ENCODE assay signal across 8 mouse cellular contexts in genomic region chr7:66061057-66061456, GRCm38 (mm10). TPM values are rescaled to one million over a fixed set of nuclear protein-coding genes. Genes with fewer than 3 reads are reported as not detected.
DNase-seq lines count a peak whose midpoint lies in the region; ATAC-seq and TF ChIP-seq lines count a peak whose summit lies in the region.

No protein-coding gene starts in this region.

- H3K27ac ChIP-seq in heart, embryonic 13.5 days (replicated peaks), result 0 out of 2 replicates have a peak overlapping the region, but pooled peaks have one; percentile 58
- H3K27ac ChIP-seq in forebrain, embryonic 13.5 days, result no peak overlapping the region
- H3K27ac ChIP-seq in liver, postnatal 0 days (ENCODE audit: low read depth), result peak overlapping the region; percentile 58

- peaks cover 31% of the 10 kb centered on the region for H3K36me3 ChIP-seq in heart, embryonic 13.5 days
- H3K36me3 ChIP-seq in E14TG2a.4 (ENCODE audit: insufficient read depth, low read length), result peaks cover 41% of the 10 kb centered on the region
- peaks cover 31% of the 10 kb centered on the region for H3K36me3 ChIP-seq in forebrain, embryonic 13.5 days (ENCODE audit: poor library complexity, severe bottlenecking)
- H3K36me3 ChIP-seq in liver, postnatal 0 days (replicated peaks; ENCODE audit: insufficient read depth, low read length), result peaks cover 31% of the 10 kb centered on the region

- no peaks in the 10 kb centered on the region for H3K9me3 ChIP-seq in heart, embryonic 13.5 days
- no peaks in the 10 kb centered on the region for H3K9me3 ChIP-seq in E14TG2a.4 (ENCODE audit: low read length)
- no peaks in the 10 kb centered on the region for H3K9me3 ChIP-seq in forebrain, embryonic 13.5 days (replicated peaks)
- no peaks in the 10 kb centered on the region for H3K9me3 ChIP-seq in liver, postnatal 0 days (ENCODE audit: low read length)

- TF ChIP-seq CTCF in E14TG2a.4 (conservative IDR thresholded peaks at IDR 0.05; ENCODE audit: low read length), result no peak
- TF ChIP-seq CTCF in liver, postnatal 0 days (IDR thresholded peaks at IDR 0.05; ENCODE audit: low read depth), result no peak

- peaks cover 15% of the 10 kb centered on the region for H3K4me1 ChIP-seq in heart, embryonic 13.5 days
- peaks cover 23% of the 10 kb centered on the region for H3K4me1 ChIP-seq in E14TG2a.4 (replicated peaks; ENCODE audit: low read depth, low read length)
- H3K4me1 ChIP-seq in forebrain, embryonic 13.5 days, result peaks cover 18% of the 10 kb centered on the region
- peaks cover 10% of the 10 kb centered on the region; the same call in 1 of the 2 replicates for H3K4me1 ChIP-seq in liver, postnatal 0 days (ENCODE audit: insufficient read depth)

- no peak for ATAC-seq in heart, embryonic 13.5 days (ENCODE audit: extremely low read depth, insufficient number of reproducible peaks, low FRiP score, low TSS enrichment)
- no peak for ATAC-seq in forebrain, embryonic 13.5 days
- ATAC-seq in liver, postnatal 0 days, result no peak

- WGBS in heart, embryonic 13.5 days, result 2% methylated on average over 14 of the region's 14 CpGs
- under 1% methylated on average over 14 of the region's 14 CpGs for WGBS in forebrain, embryonic 13.5 days
- WGBS in liver, postnatal 0 days (ENCODE audit: insufficient replicate concordance), result 2% methylated on average over 14 of the region's 14 CpGs

- H3K9ac ChIP-seq in heart, embryonic 13.5 days, result peak overlapping the region; percentile 98
- peak overlapping the region; percentile 96 for H3K9ac ChIP-seq in forebrain, embryonic 13.5 days
- peak overlapping the region; percentile 96 for H3K9ac ChIP-seq in liver, postnatal 0 days (replicated peaks)

- intact Hi-C loops in left cerebral cortex, postnatal 4 days (cut with DNase I), result no loop called here

- peaks cover 4% of the 10 kb centered on the region; the same call in 1 of the 2 replicates for H3K27me3 ChIP-seq in heart, embryonic 13.5 days (replicated peaks)
- no peaks in the 10 kb centered on the region for H3K27me3 ChIP-seq in E14TG2a.4 (ENCODE audit: insufficient read depth, low read length)
- no peaks in the 10 kb centered on the region for H3K27me3 ChIP-seq in forebrain, embryonic 13.5 days
- H3K27me3 ChIP-seq in liver, postnatal 0 days (ENCODE audit: insufficient read depth, low read length), result no peaks in the 10 kb centered on the region

- TF ChIP-seq EP300 in liver, postnatal 0 days (IDR thresholded peaks at IDR 0.05; ENCODE audit: low read depth), result no peak

- DNase-seq in heart, adult 18-20 months, result no peak
- no peak for DNase-seq in liver, postnatal 0 days
- no peak for DNase-seq in left cerebral cortex, postnatal 4 days
- no peak for DNase-seq in right cerebral cortex, postnatal 14 days
- no peak for DNase-seq in right cerebral cortex, postnatal 36 days (ENCODE audit: low spot score in 2 of 2)

- H3K4me2 ChIP-seq in heart, embryonic 13.5 days, result peak overlapping the region; percentile 90
- H3K4me2 ChIP-seq in forebrain, embryonic 13.5 days, result peak overlapping the region; percentile 94
- peak overlapping the region; percentile 71 for H3K4me2 ChIP-seq in liver, postnatal 0 days (ENCODE audit: low read depth, low read length)

- H3K4me3 ChIP-seq in heart, embryonic 13.5 days, result peak overlapping the region; percentile 97
- peak overlapping the region; percentile 96 for H3K4me3 ChIP-seq in E14TG2a.4 (replicated peaks; ENCODE audit: low read length)
- H3K4me3 ChIP-seq in forebrain, embryonic 13.5 days, result peak overlapping the region; percentile 98
- H3K4me3 ChIP-seq in liver, postnatal 0 days (ENCODE audit: low read depth, low read length), result peak overlapping the region; percentile 95

RNA-seq across cellular contexts. Expression of gene Snrpa1, which starts 2.3 kb away (rescaled TPM):
- 98.1 and 106 TPM in 2 replicates for polyA plus RNA-seq in heart, embryonic 13.5 days (2015; fragmentation: Nextera tagmentation; extraction: Ambion mirVana)
- 10 to 100 TPM; 21.6 to 22.5 TPM for total RNA-seq in heart, adult 18-20 months (2021)
- polyA plus RNA-seq in forebrain, embryonic 13.5 days (2015; fragmentation: Nextera tagmentation; extraction: Ambion mirVana), result 201 and 206 TPM in 2 replicates
- polyA plus RNA-seq in liver, postnatal 0 days (2015; fragmentation: Nextera tagmentation; extraction: Ambion mirVana), result 45.0 and 47.6 TPM in 2 replicates
- 10 to 100 TPM; 52.3 to 58.9 TPM for total RNA-seq in left cerebral cortex, postnatal 4 days (2021)

RNA-seq across cellular contexts. Expression of gene Gm45213, which starts 17.7 kb away (rescaled TPM):
- not detected in 2 replicates for polyA plus RNA-seq in heart, embryonic 13.5 days (2015; fragmentation: Nextera tagmentation; extraction: Ambion mirVana)
- total RNA-seq in heart, adult 18-20 months (2021), result not detected
- polyA plus RNA-seq in forebrain, embryonic 13.5 days (2015; fragmentation: Nextera tagmentation; extraction: Ambion mirVana), result not detected in 2 replicates
- not detected in 2 replicates for polyA plus RNA-seq in liver, postnatal 0 days (2015; fragmentation: Nextera tagmentation; extraction: Ambion mirVana)
- total RNA-seq in left cerebral cortex, postnatal 4 days (2021), result not detected

RNA-seq across cellular contexts. Expression of gene Selenos, which starts 18.4 kb away (rescaled TPM):
- polyA plus RNA-seq in heart, embryonic 13.5 days (2015; fragmentation: Nextera tagmentation; extraction: Ambion mirVana), result 66.1 and 74.9 TPM in 2 replicates
- 10 to 100 TPM; 35.6 to 40.2 TPM for total RNA-seq in heart, adult 18-20 months (2021)
- 70.7 TPM in 2 replicates for polyA plus RNA-seq in forebrain, embryonic 13.5 days (2015; fragmentation: Nextera tagmentation; extraction: Ambion mirVana)
- polyA plus RNA-seq in liver, postnatal 0 days (2015; fragmentation: Nextera tagmentation; extraction: Ambion mirVana), result 103 and 120 TPM in 2 replicates
- total RNA-seq in left cerebral cortex, postnatal 4 days (2021), result 10 to 100 TPM; 41.2 to 41.9 TPM

RNA-seq across cellular contexts. Expression of gene Chsy1, which starts 48.3 kb away (rescaled TPM):
- polyA plus RNA-seq in heart, embryonic 13.5 days (2015; fragmentation: Nextera tagmentation; extraction: Ambion mirVana), result 11.7 and 13.2 TPM in 2 replicates
- total RNA-seq in heart, adult 18-20 months (2021), result 10 to 100 TPM in 1 of 2 experiments, 1 to 10 TPM in 1; 9.7 to 11.8 TPM
- 14.2 and 14.5 TPM in 2 replicates for polyA plus RNA-seq in forebrain, embryonic 13.5 days (2015; fragmentation: Nextera tagmentation; extraction: Ambion mirVana)
- polyA plus RNA-seq in liver, postnatal 0 days (2015; fragmentation: Nextera tagmentation; extraction: Ambion mirVana), result 3.9 and 5.0 TPM in 2 replicates
- 10 to 100 TPM; 32.3 to 35.3 TPM for total RNA-seq in left cerebral cortex, postnatal 4 days (2021)
